Mouse (Mus musculus): Measurements from ENCODE around the gene Nsdhl. TPM values are rescaled to one million over a fixed set of nuclear protein-coding genes. Genes with fewer than 3 reads are reported as not detected.

Gene Nsdhl
- polyA plus RNA-seq, 1 experiment: 0.09 TPM

DNA sequence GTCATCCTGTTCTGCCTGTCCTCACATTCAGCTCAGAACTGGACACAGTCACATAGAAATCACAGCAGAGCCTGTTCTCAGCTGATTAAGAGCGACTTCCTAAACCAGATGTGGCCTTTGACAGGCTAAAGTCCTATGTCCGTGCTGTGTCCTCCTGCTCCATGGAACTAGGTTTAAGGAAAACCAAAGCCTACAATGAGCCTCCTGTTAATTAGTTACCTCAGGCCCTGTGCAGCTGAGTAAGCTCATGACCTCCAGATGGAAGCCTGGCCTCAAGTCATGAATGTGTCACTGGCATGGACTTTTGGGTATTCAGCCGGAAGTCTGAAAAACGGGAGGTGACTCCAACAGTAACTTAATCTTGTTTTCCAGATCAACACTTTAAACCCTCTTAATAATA is 35.1 kb downstream of the Nsdhl start:
- H3K9me3 ChIP-seq (ENCODE audit: control insufficient read depth, low read length): no peaks in the 10 kb centered on the region
- no peaks in the 10 kb centered on the region for H3K27me3 ChIP-seq (ENCODE audit: control insufficient read depth)
- peaks cover 75% of the 10 kb centered on the region for H3K36me3 ChIP-seq (ENCODE audit: control insufficient read depth)
- no peak for TF ChIP-seq TAL1 (IDR thresholded peaks at IDR 0.05; ENCODE audit: low read length)
- no peak for TF ChIP-seq GATA1 (IDR thresholded peaks at IDR 0.05; ENCODE audit: low read length)
- no peak overlapping the region for H3K4me3 ChIP-seq (replicated peaks)
- H3K4me1 ChIP-seq (ENCODE audit: control insufficient read depth): no peaks in the 10 kb centered on the region

DNA sequence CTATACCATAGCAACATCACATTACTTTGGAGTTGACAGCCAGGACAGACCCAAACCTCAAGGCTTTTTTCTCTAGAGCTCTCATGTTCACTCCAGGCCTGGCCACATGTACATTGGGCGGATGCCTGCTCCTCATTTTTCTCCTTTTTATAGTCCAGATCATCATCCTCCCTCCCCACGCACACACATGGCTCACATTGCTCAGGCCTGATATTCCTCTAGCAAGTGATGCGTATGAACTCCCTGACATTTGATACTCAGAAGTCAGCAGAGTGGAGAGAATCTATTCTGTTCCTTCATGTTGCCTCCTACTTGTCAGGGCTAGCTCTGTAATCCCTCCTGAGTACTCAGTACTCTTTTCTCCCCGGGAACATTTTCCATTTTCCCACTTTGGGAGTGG is 38.1 kb downstream of the Nsdhl start:
- Histone ChIP-seq H3K4me3 (replicated peaks) (no peak overlapping the region), H3K4me1 (ENCODE audit: control insufficient read depth) (no peaks in the 10 kb centered on the region), H3K27me3 (ENCODE audit: control insufficient read depth) (0 out of 2 replicates have a peak, but pooled peaks cover 3% of the 10 kb centered on the region), H3K9me3 (ENCODE audit: control insufficient read depth, low read length) (no peaks in the 10 kb centered on the region), H3K36me3 (ENCODE audit: control insufficient read depth) (peaks cover 72% of the 10 kb centered on the region)
- no peak for TF ChIP-seq TAL1 (IDR thresholded peaks at IDR 0.05; ENCODE audit: low read length)
- TF ChIP-seq GATA1 (IDR thresholded peaks at IDR 0.05; ENCODE audit: low read length): no peak

DNA sequence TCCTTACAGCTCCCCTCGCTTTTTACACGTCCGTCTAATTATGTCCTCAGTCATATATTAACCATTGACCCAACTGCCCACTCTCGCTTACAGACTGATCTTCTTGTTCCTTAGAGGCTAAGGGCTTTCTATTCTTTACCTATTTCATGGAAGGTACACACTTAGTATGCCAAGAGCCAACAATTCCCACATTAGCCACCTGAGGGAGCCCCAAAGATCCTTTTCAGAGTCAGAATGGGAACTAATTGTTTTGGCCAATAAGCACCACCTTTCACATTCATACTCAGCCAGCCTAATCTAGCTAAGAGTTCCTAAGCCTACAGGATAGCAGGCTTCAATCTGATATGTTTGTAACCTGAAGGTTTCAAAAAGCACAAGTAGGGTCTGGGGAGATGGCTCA is 42.1 kb downstream of the Nsdhl start:
- Histone ChIP-seq H3K27me3 (ENCODE audit: control insufficient read depth) (0 out of 2 replicates have a peak, but pooled peaks cover 3% of the 10 kb centered on the region), H3K36me3 (ENCODE audit: control insufficient read depth) (peaks cover 59% of the 10 kb centered on the region), H3K9me3 (ENCODE audit: control insufficient read depth, low read length) (no peaks in the 10 kb centered on the region), H3K4me3 (replicated peaks) (no peak overlapping the region), H3K4me1 (ENCODE audit: control insufficient read depth) (no peaks in the 10 kb centered on the region)
- TF ChIP-seq TAL1 (IDR thresholded peaks at IDR 0.05; ENCODE audit: low read length): no peak
- TF ChIP-seq GATA1 (IDR thresholded peaks at IDR 0.05; ENCODE audit: low read length): no peak

DNA sequence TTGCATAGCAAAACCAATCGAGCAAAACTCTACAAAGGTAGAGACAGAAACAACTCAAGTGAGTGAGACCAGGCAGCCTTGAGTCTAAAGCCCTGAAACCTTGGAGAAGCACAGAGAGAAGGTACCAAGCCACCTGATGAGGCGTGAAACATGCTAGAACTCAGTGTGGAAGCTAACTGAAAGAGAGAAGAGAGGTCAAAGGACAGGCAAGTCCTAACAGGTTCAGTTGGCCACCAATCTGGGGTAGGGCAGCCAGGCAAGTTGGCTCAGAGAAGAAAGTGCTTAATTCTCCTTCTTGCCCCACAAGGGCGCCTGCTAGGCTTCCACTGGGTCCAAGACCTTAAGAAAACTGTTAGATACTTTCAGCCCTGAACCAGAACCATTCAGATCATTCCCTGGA is 43.2 kb downstream of the Nsdhl start:
- H3K9me3 ChIP-seq (ENCODE audit: control insufficient read depth, low read length): no peaks in the 10 kb centered on the region
- H3K4me3 ChIP-seq (replicated peaks): no peak overlapping the region
- no peaks in the 10 kb centered on the region for H3K4me1 ChIP-seq (ENCODE audit: control insufficient read depth)
- H3K36me3 ChIP-seq (ENCODE audit: control insufficient read depth): peaks cover 48% of the 10 kb centered on the region
- TF ChIP-seq TAL1 (IDR thresholded peaks at IDR 0.05; ENCODE audit: low read length) (no peak), GATA1 (IDR thresholded peaks at IDR 0.05; ENCODE audit: low read length) (no peak)
- 0 out of 2 replicates have a peak, but pooled peaks cover 3% of the 10 kb centered on the region for H3K27me3 ChIP-seq (ENCODE audit: control insufficient read depth)

DNA sequence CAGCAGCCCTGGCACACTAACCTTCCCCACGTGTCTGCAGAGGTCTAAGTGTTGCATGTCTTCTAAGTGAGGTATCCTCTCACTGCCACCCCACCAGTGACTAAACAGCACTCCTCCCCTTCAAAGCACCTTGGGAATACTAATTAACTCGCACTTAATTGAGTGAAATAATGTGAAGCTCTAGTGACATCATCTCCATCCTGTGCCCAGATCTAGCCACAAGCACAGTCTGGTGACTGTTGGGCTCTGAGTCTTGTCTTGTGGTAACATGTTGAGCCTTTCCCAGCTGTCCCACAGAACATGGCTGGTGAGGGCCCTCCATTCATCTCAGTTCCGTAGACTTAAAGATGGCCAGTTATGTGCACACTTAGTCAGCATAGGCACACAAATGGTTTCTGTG is 44.4 kb downstream of the Nsdhl start:
- Histone ChIP-seq H3K4me1 (ENCODE audit: control insufficient read depth) (no peaks in the 10 kb centered on the region), H3K4me3 (replicated peaks) (no peak overlapping the region), H3K27me3 (ENCODE audit: control insufficient read depth) (0 out of 2 replicates have a peak, but pooled peaks cover 3% of the 10 kb centered on the region), H3K9me3 (ENCODE audit: control insufficient read depth, low read length) (no peaks in the 10 kb centered on the region), H3K36me3 (ENCODE audit: control insufficient read depth) (peaks cover 37% of the 10 kb centered on the region)
- TF ChIP-seq GATA1 (IDR thresholded peaks at IDR 0.05; ENCODE audit: low read length): no peak
- no peak for TF ChIP-seq TAL1 (IDR thresholded peaks at IDR 0.05; ENCODE audit: low read length)

DNA sequence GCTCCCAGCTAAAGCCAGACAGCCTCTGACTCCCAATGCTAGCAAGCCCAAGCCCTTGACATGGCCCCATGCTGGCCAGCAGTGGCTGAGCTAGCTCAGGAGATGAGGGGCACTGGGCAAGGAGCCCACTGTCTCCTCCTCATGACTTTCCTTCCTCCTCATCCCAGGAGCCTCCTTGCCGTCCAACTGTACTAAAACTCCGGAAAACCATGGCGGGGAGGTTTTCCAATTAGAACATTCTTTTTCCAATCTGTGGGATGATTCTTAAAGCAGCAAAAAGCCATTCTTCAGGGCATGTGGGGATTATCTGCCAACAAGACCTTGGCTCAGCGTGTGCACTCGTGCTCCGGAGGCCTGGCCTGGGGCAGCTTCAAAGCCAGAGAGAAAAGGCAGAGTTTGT is 64.5 kb downstream of the Nsdhl start:
- H3K4me3 ChIP-seq (replicated peaks): no peak overlapping the region
- TF ChIP-seq TAL1 (IDR thresholded peaks at IDR 0.05; ENCODE audit: low read length): no peak
- TF ChIP-seq GATA1 (IDR thresholded peaks at IDR 0.05; ENCODE audit: low read length): no peak
- peaks cover 3% of the 10 kb centered on the region; the same call in 1 of the 2 replicates for H3K9me3 ChIP-seq (ENCODE audit: control insufficient read depth, low read length)
- no peaks in the 10 kb centered on the region; the same call in none of the 2 replicates for H3K4me1 ChIP-seq (ENCODE audit: control insufficient read depth)
- no peaks in the 10 kb centered on the region for H3K36me3 ChIP-seq (ENCODE audit: control insufficient read depth)
- peaks cover 30% of the 10 kb centered on the region for H3K27me3 ChIP-seq (ENCODE audit: control insufficient read depth)

DNA sequence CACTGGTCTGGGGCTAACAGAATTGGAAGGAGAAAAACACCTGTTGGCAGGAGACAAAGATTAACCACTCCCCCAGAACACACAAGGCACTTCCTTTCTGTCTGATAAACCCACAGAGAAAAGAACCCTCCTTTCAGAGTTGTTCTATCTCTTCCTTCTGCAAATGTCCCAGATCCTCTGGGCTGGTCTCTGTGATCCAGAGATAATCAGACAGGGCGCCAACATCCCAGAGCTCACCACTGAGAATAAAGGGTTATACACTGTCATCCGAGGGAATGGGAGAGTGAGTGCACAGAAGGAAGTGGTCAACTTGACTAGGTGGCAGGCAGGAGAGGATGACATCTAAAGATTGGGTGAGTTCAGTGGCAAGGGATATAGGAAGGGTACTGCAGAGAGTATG is 67.2 kb downstream of the Nsdhl start:
- no peak for TF ChIP-seq TAL1 (IDR thresholded peaks at IDR 0.05; ENCODE audit: low read length)
- TF ChIP-seq GATA1 (IDR thresholded peaks at IDR 0.05; ENCODE audit: low read length): no peak
- Histone ChIP-seq H3K27me3 (ENCODE audit: control insufficient read depth) (peaks cover 53% of the 10 kb centered on the region), H3K36me3 (ENCODE audit: control insufficient read depth) (no peaks in the 10 kb centered on the region), H3K9me3 (ENCODE audit: control insufficient read depth, low read length) (peaks cover 3% of the 10 kb centered on the region; the same call in 1 of the 2 replicates), H3K4me3 (replicated peaks) (no peak overlapping the region), H3K4me1 (ENCODE audit: control insufficient read depth) (no peaks in the 10 kb centered on the region; the same call in none of the 2 replicates)

DNA sequence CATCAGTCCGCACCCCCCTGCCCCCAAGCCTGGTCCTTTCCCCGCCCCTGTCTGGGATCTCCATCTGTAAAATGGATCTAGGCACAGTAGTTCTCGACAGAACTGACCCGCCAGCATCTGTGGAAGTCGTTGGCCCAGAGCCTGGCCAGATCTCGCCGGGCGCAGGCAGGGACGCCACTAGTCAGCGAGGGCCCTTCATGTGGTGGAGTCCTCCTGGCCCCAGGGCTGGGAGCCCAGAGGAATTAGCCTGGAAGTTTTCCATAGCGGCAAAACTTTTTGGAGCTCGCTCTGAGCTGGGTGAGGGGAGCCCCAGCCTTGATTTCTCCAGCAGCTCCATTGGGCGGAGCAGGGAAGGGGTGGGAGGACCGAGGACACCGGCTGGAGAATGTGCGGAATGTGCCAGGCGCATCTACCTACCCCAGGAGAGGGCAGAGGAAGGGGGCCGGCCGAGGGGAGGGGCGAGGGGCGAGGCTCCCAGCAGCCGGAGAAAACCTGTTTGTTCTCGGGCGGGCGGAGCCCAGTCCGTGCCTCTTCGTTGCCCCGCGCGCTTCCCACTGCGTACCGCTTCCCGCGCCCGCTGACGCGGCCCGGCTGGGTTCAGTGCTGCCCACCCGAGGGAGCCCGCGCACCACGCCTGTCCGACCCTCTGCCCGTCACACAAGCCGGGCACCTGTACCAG is 68.6 kb downstream of the Nsdhl start, which contains the start of gene Zfp185:
Gene Zfp185, plus strand, starts transcription at position 499 of the 679 bp plus-strand sequence.
- peaks cover 3% of the 10 kb centered on the region; the same call in 1 of the 2 replicates for H3K9me3 ChIP-seq (ENCODE audit: control insufficient read depth, low read length)
- peaks cover 61% of the 10 kb centered on the region for H3K27me3 ChIP-seq (ENCODE audit: control insufficient read depth)
- no peaks in the 10 kb centered on the region for H3K36me3 ChIP-seq (ENCODE audit: control insufficient read depth)
- no peak for TF ChIP-seq TAL1 (IDR thresholded peaks at IDR 0.05; ENCODE audit: low read length)
- H3K4me3 ChIP-seq (replicated peaks): no peak within 1 kb of the TSS
- no peaks in the 10 kb centered on the region; the same call in none of the 2 replicates for H3K4me1 ChIP-seq (ENCODE audit: control insufficient read depth)

DNA sequence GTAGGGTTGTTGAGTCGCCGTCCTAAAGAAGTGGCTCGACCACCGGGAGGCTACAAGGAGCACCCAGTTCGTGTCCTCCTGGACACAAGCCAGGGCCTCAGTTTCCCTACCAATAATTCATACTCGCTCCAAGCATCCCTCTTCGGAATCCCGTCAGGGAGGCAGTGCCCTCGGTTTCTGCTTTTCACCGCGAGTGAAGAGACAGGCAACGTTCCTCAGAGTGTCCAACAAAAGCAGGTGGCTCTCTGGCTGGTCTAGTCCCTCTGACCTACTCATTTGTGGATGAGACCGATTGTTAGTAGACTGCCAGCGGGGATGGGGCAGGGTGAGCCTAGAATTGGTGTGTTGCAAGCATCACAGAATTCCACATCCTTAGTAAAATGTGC is 69.2 kb downstream of the Nsdhl start:
- H3K9me3 ChIP-seq (ENCODE audit: control insufficient read depth, low read length): peaks cover 3% of the 10 kb centered on the region; the same call in 1 of the 2 replicates
- H3K4me3 ChIP-seq (replicated peaks): no peak overlapping the region
- no peaks in the 10 kb centered on the region; the same call in none of the 2 replicates for H3K4me1 ChIP-seq (ENCODE audit: control insufficient read depth)
- peaks cover 63% of the 10 kb centered on the region for H3K27me3 ChIP-seq (ENCODE audit: control insufficient read depth)
- H3K36me3 ChIP-seq (ENCODE audit: control insufficient read depth): no peaks in the 10 kb centered on the region
- TF ChIP-seq GATA1 (IDR thresholded peaks at IDR 0.05; ENCODE audit: low read length) (no peak), TAL1 (IDR thresholded peaks at IDR 0.05; ENCODE audit: low read length) (no peak)

Measured in erythroblast, embryonic 14.5 days (primary cell).